Mouse (Mus musculus) heart, embryonic 14.5 days (tissue): ENCODE data around the gene Ctnna2. TPM values are rescaled to one million over a fixed set of nuclear protein-coding genes. Genes with fewer than 3 reads are reported as not detected.

ENCODE experiments used
- ATAC-seq: fragments of 200-750 bp; cut with Nextera tagmentation; 2 replicates; pipeline ENCODE4 v1.8.0; 2017; ENCODE audit warnings: low read depth, moderate TSS enrichment; ENCODE audit not compliant: insufficient number of reproducible peaks, insufficient read depth, low FRiP score
- H3K27ac ChIP-seq, 2 experiments: fragments of 200-500 bp in 1 of 2; fragments of 300-500 bp in 1 of 2; sonication (generic) in 1 of 2; replicated peaks in 1 of 2; 2 replicates each; pipeline ENCODE4 v1.5.1; 2012 to 2014; ENCODE audit warnings: low read depth in 2 of 2, low read length in 2 of 2, control low read depth in 1 of 2, mild to moderate bottlenecking in 1 of 2, mixed read lengths in 1 of 2; ENCODE audit not compliant: control insufficient read depth in 1 of 2, insufficient read depth in 1 of 2
- H3K27me3 ChIP-seq: fragments of 300-500 bp; sonication (generic); 2 replicates; pipeline ENCODE4 v1.6.1; 2014; ENCODE audit warnings: mild to moderate bottlenecking, low read length, control low read depth; ENCODE audit not compliant: control insufficient read depth, insufficient read depth
- H3K36me3 ChIP-seq: fragments of 300-500 bp; sonication (generic); 2 replicates; pipeline ENCODE4 v1.6.1; 2014; ENCODE audit warnings: mild to moderate bottlenecking, control low read depth, low read length, mixed read lengths; ENCODE audit not compliant: control insufficient read depth, insufficient read depth
- H3K4me1 ChIP-seq, 2 experiments: fragments of 200-500 bp in 1 of 2; fragments of 300-500 bp in 1 of 2; sonication (generic) in 1 of 2; 2 replicates each; pipeline ENCODE4 v1.6.1; 2012 to 2014; ENCODE audit warnings: low read length in 2 of 2, control low read depth in 1 of 2, mixed read lengths in 1 of 2; ENCODE audit not compliant: control insufficient read depth in 2 of 2, insufficient read depth in 2 of 2
- H3K4me2 ChIP-seq: fragments of 300-500 bp; sonication (generic); 2 replicates; pipeline ENCODE4 v1.6.1; 2014; ENCODE audit warnings: mild to moderate bottlenecking, low read length
- H3K4me3 ChIP-seq, 2 experiments: fragments of 200-500 bp in 1 of 2; fragments of 300-500 bp in 1 of 2; sonication (generic) in 1 of 2; 2 replicates each; pipeline ENCODE4 v1.5.1; 2012 to 2014; ENCODE audit warnings: low read length in 2 of 2, mild to moderate bottlenecking in 2 of 2, control low read depth in 1 of 2, low read depth in 1 of 2, moderate library complexity in 1 of 2; ENCODE audit not compliant: control insufficient read depth in 1 of 2, insufficient read depth in 1 of 2
- H3K9ac ChIP-seq: fragments of 300-500 bp; sonication (generic); 2 replicates; pipeline ENCODE4 v1.6.1; 2014; ENCODE audit warnings: mild to moderate bottlenecking, low read length
- H3K9me3 ChIP-seq: fragments of 300-500 bp; sonication (generic); 2 replicates; pipeline ENCODE4 v1.6.1; 2016; ENCODE audit warnings: low read length, control low read depth; ENCODE audit not compliant: control insufficient read depth
- WGBS: fragments of 180-500 bp; shearing (Covaris S2); extraction: QIAGEN DNeasy Blood & Tissue Kit; methylation state at CpG from one replicate; pipeline ENCODE4 v1.1.7; 2014; 5-methylcytosine and 5-hydroxymethylcytosine counted together
- polyA plus RNA-seq: library from polyadenylated mRNA; unstranded; fragments of >200 nt; fragmentation: Nextera tagmentation; extraction: Ambion mirVana; gene quantifications from 2 replicates; pipeline ENCODE4 v1.2.1, GENCODE M21; 2014

The Ctnna2 gene
- polyA plus RNA-seq, 1 experiment from 2014 or later = 1.8 TPM

- Histone ChIP-seq H3K9ac (no peak overlapping the region), H3K27ac (no peak overlapping the region), H3K27me3 (no peaks in the 10 kb centered on the region), H3K36me3 (no peaks in the 10 kb centered on the region), H3K9me3 (no peaks in the 10 kb centered on the region), H3K4me2 (no peak overlapping the region), H3K4me1 (no peaks in the 10 kb centered on the region), H3K4me3 (no peak overlapping the region)
- whole genome bisulfite sequencing = 84% methylated on average over 1 of the region's 1 CpGs
- no peak for ATAC-seq
Observed at GRCm38 (mm10) chr6:77301305-77301704, 678.2 kb downstream of the Ctnna2 start.

- H3K4me2 ChIP-seq = no peak overlapping the region
- H3K27me3 ChIP-seq = no peaks in the 10 kb centered on the region
- no peaks in the 10 kb centered on the region for H3K36me3 ChIP-seq
- no peaks in the 10 kb centered on the region for H3K4me1 ChIP-seq
- WGBS = 55% methylated on average over 6 of the region's 6 CpGs
- no peaks in the 10 kb centered on the region for H3K9me3 ChIP-seq
- no peak overlapping the region for H3K4me3 ChIP-seq
- H3K9ac ChIP-seq = no peak overlapping the region
- no peak for ATAC-seq
- no peak overlapping the region for H3K27ac ChIP-seq
Observed at GRCm38 (mm10) chr6:77291415-77291814, 688.1 kb downstream of the Ctnna2 start.

DNA sequence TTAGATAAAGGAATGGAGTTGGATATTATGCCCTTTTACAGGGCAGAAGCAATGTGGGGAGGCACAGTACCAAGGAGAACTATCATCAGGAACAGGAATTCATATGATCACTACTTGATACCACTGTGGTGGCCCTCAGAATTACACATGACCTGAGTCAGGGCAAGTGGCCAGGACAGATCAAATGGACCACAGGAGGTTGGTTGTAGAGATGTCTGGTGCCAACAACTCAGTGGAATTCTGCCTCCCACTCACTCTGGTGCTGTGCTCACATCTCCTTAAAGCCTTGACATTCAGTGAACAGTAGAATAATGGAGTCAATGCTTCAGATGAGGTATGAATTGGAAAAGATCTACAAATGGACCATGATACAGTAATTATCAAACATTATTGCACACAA, 691.1 kb downstream of the Ctnna2 start:
- no peak overlapping the region for H3K4me3 ChIP-seq
- no peak overlapping the region for H3K27ac ChIP-seq
- no peaks in the 10 kb centered on the region for H3K9me3 ChIP-seq
- no peak for ATAC-seq
- no peak overlapping the region for H3K4me2 ChIP-seq
- no peaks in the 10 kb centered on the region for H3K4me1 ChIP-seq
- H3K9ac ChIP-seq = no peak overlapping the region
- no peaks in the 10 kb centered on the region for H3K27me3 ChIP-seq
- no peaks in the 10 kb centered on the region for H3K36me3 ChIP-seq

DNA sequence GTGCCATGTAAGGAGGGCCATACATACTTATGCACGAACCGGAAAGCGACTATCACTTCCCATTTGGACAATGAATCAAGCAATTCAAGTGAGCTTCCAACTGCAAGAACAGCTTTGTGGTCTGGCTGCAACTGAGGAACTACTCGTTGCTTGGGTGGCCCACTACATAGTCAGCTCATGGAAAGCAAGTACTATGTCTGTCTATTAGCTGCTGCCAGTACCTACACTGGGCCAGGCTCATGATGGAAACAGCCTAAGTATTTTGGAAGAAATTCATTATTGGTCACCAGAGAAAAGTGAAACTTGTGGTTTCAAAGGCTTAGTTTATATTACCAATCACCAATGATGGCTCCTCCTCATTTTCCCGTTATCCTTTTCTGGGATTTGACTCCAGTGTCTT, 693.2 kb downstream of the Ctnna2 start:
- no peaks in the 10 kb centered on the region for H3K36me3 ChIP-seq
- whole genome bisulfite sequencing = 87% methylated on average over 5 of the region's 5 CpGs
- no peak overlapping the region for H3K27ac ChIP-seq
- no peak overlapping the region for H3K4me2 ChIP-seq
- no peak for ATAC-seq
- H3K4me1 ChIP-seq = no peaks in the 10 kb centered on the region
- H3K9ac ChIP-seq = no peak overlapping the region
- H3K4me3 ChIP-seq = no peak overlapping the region
- H3K27me3 ChIP-seq = no peaks in the 10 kb centered on the region
- no peaks in the 10 kb centered on the region for H3K9me3 ChIP-seq

DNA sequence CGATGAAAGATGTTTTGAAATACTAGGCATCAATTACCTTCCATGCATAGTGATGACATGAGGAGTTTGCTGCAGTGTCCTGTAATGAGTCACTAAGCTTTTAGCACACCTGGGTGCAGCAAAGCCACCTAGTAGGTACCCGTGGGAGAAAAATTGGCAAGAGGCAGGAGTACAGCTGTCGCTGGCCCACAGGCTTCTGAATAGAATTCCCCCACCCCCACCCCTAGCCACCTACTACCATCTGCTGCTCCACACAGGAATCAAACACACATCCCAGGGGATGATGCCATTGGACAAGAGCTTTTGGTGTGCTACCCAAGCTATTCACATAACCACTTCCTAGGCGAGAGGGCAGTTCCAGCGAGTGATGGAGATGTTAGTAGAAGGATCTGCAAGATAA, 700.7 kb downstream of the Ctnna2 start:
- H3K4me1 ChIP-seq = no peaks in the 10 kb centered on the region
- H3K4me2 ChIP-seq = no peak overlapping the region
- H3K27ac ChIP-seq = no peak overlapping the region
- no peaks in the 10 kb centered on the region for H3K9me3 ChIP-seq
- 78% methylated on average over 5 of the region's 5 CpGs for WGBS
- no peak for ATAC-seq
- no peaks in the 10 kb centered on the region for H3K36me3 ChIP-seq
- H3K4me3 ChIP-seq = no peak overlapping the region
- no peak overlapping the region for H3K9ac ChIP-seq
- H3K27me3 ChIP-seq = no peaks in the 10 kb centered on the region

- Histone ChIP-seq H3K4me3 (no peak overlapping the region), H3K27me3 (no peaks in the 10 kb centered on the region), H3K27ac (no peak overlapping the region), H3K9ac (no peak overlapping the region), H3K4me2 (no peak overlapping the region), H3K36me3 (no peaks in the 10 kb centered on the region), H3K4me1 (no peaks in the 10 kb centered on the region), H3K9me3 (no peaks in the 10 kb centered on the region)
- ATAC-seq = no peak
- 68% methylated on average over 3 of the region's 3 CpGs for WGBS
Observed at GRCm38 (mm10) chr6:77265163-77265562, 714.3 kb downstream of the Ctnna2 start.

DNA sequence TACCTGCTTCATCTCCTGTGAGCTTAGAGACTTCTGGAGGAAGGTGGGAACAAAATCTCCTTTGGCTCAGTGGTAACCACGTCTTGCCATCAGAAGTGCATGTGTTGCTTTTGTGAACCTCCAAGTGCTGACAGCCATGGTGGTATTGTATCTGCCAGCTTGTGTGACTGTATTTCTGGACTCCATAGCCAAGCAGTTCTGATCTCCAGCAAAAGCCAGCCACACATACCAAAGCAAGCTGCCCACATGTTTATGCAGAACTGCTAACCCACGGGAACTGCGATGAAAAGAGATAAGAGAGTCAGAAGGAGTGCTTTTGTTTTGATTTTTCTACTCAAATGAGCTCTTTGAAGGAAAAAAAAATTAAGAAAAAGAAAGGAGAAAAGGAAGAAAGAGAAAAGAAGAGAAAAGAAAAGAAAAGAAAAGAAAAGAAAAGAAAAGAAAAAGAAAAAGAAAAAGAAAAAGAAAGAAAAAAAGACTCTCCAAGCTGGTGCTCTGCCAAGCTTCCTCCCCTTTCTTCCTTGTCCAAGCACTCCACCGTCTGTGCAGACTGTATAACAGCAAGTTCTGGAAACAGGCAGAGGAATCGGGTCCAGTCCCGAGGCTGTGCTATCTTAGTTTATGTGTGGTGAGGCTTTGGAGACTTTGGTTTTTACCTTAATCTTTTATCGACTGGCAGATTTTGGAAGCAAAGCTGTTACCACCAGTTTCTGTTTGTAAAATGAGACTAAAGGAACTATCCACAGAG, 722.0 kb downstream of the Ctnna2 start:
- no peak overlapping the region for H3K4me3 ChIP-seq
- H3K27me3 ChIP-seq = no peaks in the 10 kb centered on the region
- no peaks in the 10 kb centered on the region for H3K36me3 ChIP-seq
- H3K9me3 ChIP-seq = no peaks in the 10 kb centered on the region
- H3K27ac ChIP-seq = no peak overlapping the region
- H3K4me2 ChIP-seq = no peak overlapping the region
- no peak overlapping the region for H3K9ac ChIP-seq
- no peak for ATAC-seq
- WGBS = 22% methylated on average over 7 of the region's 7 CpGs
- H3K4me1 ChIP-seq = no peaks in the 10 kb centered on the region

- H3K4me1 ChIP-seq = no peaks in the 10 kb centered on the region
- 82% methylated on average over 4 of the region's 4 CpGs for WGBS
- no peaks in the 10 kb centered on the region for H3K27me3 ChIP-seq
Observed at GRCm38 (mm10) chr6:77256348-77256747, 723.2 kb downstream of the Ctnna2 start.

More at GRCm38 (mm10) chr6:77256348-77256747, 723.2 kb downstream of the Ctnna2 start:
- Histone ChIP-seq H3K4me3 (no peak overlapping the region), H3K36me3 (no peaks in the 10 kb centered on the region), H3K9me3 (no peaks in the 10 kb centered on the region), H3K9ac (no peak overlapping the region), H3K27ac (no peak overlapping the region), H3K4me2 (no peak overlapping the region)
- no peak for ATAC-seq
